Mouse (Mus musculus) forebrain, embryonic 15.5 days (tissue): Measurements from ENCODE around the gene Gper1. TPM values are rescaled to one million over a fixed set of nuclear protein-coding genes. Genes with fewer than 3 reads are reported as not detected.

Experiments used
- ATAC-seq: fragments of 200-750 bp; cut with Nextera tagmentation; replicated peaks from 2 replicates; pipeline ENCODE4 v1.8.0; 2017; ENCODE audit warnings: mild to moderate bottlenecking, moderate TSS enrichment, moderate library complexity
- H3K27ac ChIP-seq: fragments of 300-500 bp; sonication (generic); replicated peaks from 2 replicates; pipeline ENCODE4 v1.5.1; 2015; ENCODE audit warnings: mild to moderate bottlenecking, inconsistent platforms
- H3K27me3 ChIP-seq: fragments of 300-500 bp; sonication (generic); 2 replicates; pipeline ENCODE4 v1.6.1; 2015; ENCODE audit warnings: inconsistent platforms
- H3K36me3 ChIP-seq: fragments of 300-500 bp; sonication (generic); 2 replicates; pipeline ENCODE4 v1.6.1; 2015; ENCODE audit warnings: mild to moderate bottlenecking, inconsistent platforms
- H3K4me1 ChIP-seq: fragments of 300-500 bp; sonication (generic); 2 replicates; pipeline ENCODE4 v1.6.1; 2015; ENCODE audit warnings: inconsistent platforms
- H3K4me2 ChIP-seq: fragments of 300-500 bp; sonication (generic); replicated peaks from 2 replicates; pipeline ENCODE4 v1.6.1; 2015; ENCODE audit warnings: mild to moderate bottlenecking, inconsistent platforms
- H3K4me3 ChIP-seq: fragments of 300-500 bp; sonication (generic); 2 replicates; pipeline ENCODE4 v1.5.1; 2015; ENCODE audit warnings: mild to moderate bottlenecking, inconsistent platforms
- H3K9ac ChIP-seq: fragments of 300-500 bp; sonication (generic); replicated peaks from 2 replicates; pipeline ENCODE4 v1.6.1; 2015; ENCODE audit warnings: mild to moderate bottlenecking, inconsistent platforms
- H3K9me3 ChIP-seq: fragments of 300-500 bp; sonication (generic); 2 replicates; pipeline ENCODE4 v1.6.1; 2016; ENCODE audit warnings: inconsistent platforms
- WGBS: fragments of 180-500 bp; shearing (Covaris S2); methylation state at CpG from one replicate; pipeline ENCODE4 v1.1.7; 2015; ENCODE audit warnings: mixed read lengths; 5-methylcytosine and 5-hydroxymethylcytosine counted together
- polyA plus RNA-seq: library from polyadenylated mRNA; unstranded; fragments of >200 nt; fragmentation: Nextera tagmentation; extraction: Ambion mirVana; gene quantifications from 2 replicates; pipeline ENCODE4 v1.2.1, GENCODE M21; 2015

The Gper1 gene
- polyA plus RNA-seq, 1 experiment from 2014 or later = 7.3 TPM

- H3K27ac ChIP-seq = no peak overlapping the region
- H3K9ac ChIP-seq = no peak overlapping the region
- H3K4me3 ChIP-seq = no peak overlapping the region
- H3K4me1 ChIP-seq = no peaks in the 10 kb centered on the region
- H3K36me3 ChIP-seq = peaks cover 8% of the 10 kb centered on the region; the same call in 1 of the 2 replicates
- ATAC-seq = no peak
- H3K4me2 ChIP-seq = no peak overlapping the region
- no peaks in the 10 kb centered on the region for H3K9me3 ChIP-seq
- whole genome bisulfite sequencing = 75% methylated on average over 2 of the region's 2 CpGs
- no peaks in the 10 kb centered on the region for H3K27me3 ChIP-seq
Observed at GRCm38 (mm10) chr5:139466373-139466772, 43.4 kb downstream of the Gper1 start.

GRCm38 (mm10) chr5:139466801-139467200, 43.9 kb downstream of the Gper1 start:
- 74% methylated on average over 4 of the region's 4 CpGs for WGBS
- no peak for ATAC-seq
- Histone ChIP-seq H3K36me3 (peaks cover 13% of the 10 kb centered on the region), H3K4me1 (no peaks in the 10 kb centered on the region), H3K9ac (no peak overlapping the region), H3K4me2 (no peak overlapping the region), H3K9me3 (no peaks in the 10 kb centered on the region), H3K27ac (no peak overlapping the region), H3K4me3 (no peak overlapping the region), H3K27me3 (no peaks in the 10 kb centered on the region)

- Histone ChIP-seq H3K36me3 (peaks cover 25% of the 10 kb centered on the region), H3K27ac (no peak overlapping the region), H3K4me3 (no peak overlapping the region), H3K9ac (no peak overlapping the region), H3K9me3 (no peaks in the 10 kb centered on the region), H3K27me3 (no peaks in the 10 kb centered on the region), H3K4me2 (no peak overlapping the region), H3K4me1 (no peaks in the 10 kb centered on the region)
- 49% methylated on average over 5 of the region's 5 CpGs for WGBS
- no peak for ATAC-seq
Observed at GRCm38 (mm10) chr5:139467998-139468397, 45.0 kb downstream of the Gper1 start.

GRCm38 (mm10) chr5:139474741-139475140, 51.8 kb downstream of the Gper1 start:
- no peaks in the 10 kb centered on the region for H3K9me3 ChIP-seq
- H3K36me3 ChIP-seq = peaks cover 88% of the 10 kb centered on the region
- ATAC-seq = no peak
- H3K4me1 ChIP-seq = no peaks in the 10 kb centered on the region
- no peaks in the 10 kb centered on the region for H3K27me3 ChIP-seq
- no peak overlapping the region for H3K27ac ChIP-seq
- WGBS = 67% methylated on average over 9 of the region's 9 CpGs
- H3K9ac ChIP-seq = no peak overlapping the region
- H3K4me2 ChIP-seq = no peak overlapping the region
- H3K4me3 ChIP-seq = no peak overlapping the region

Other genes starting within 250 kb of the Gper1 start
- gene Sun1, start 222.5 kb upstream of the Gper1 start, polyA plus RNA-seq = 51.5 and 54.3 TPM in 2 replicates
- 127 and 133 TPM in 2 replicates for gene Get4, start 170.8 kb upstream of the Gper1 start, polyA plus RNA-seq
- 37.0 and 38.7 TPM in 2 replicates for gene Adap1, start 97.5 kb upstream of the Gper1 start, polyA plus RNA-seq
- 104 and 113 TPM in 2 replicates for gene Cox19, start 71.7 kb upstream of the Gper1 start, polyA plus RNA-seq
- gene Cyp2w1, start 70.5 kb upstream of the Gper1 start, polyA plus RNA-seq = not detected in 2 replicates
- gene Gpr146, start 45.5 kb upstream of the Gper1 start, polyA plus RNA-seq = 1.3 and 1.5 TPM in 2 replicates
- 0.13 and 0.20 TPM in 2 replicates for gene C130050O18Rik, start 17.9 kb upstream of the Gper1 start, polyA plus RNA-seq
- 20.4 and 21.0 TPM in 2 replicates for gene 3110082I17Rik, start 37.4 kb downstream of the Gper1 start, polyA plus RNA-seq
- 14.2 and 17.5 TPM in 2 replicates for gene Zfand2a, start 61.4 kb downstream of the Gper1 start, polyA plus RNA-seq
- 4.2 and 4.8 TPM in 2 replicates for gene Uncx, start 120.3 kb downstream of the Gper1 start, polyA plus RNA-seq